Mouse (Mus musculus) forebrain, embryonic 13.5 days (tissue): ENCODE data around the gene Cmbl. TPM values are rescaled to one million over a fixed set of nuclear protein-coding genes. Genes with fewer than 3 reads are reported as not detected.

ENCODE experiments used
- ATAC-seq: fragments of 200-750 bp; cut with Nextera tagmentation; 2 replicates; pipeline ENCODE4 v1.8.0; 2017
- H3K27ac ChIP-seq: fragments of 300-500 bp; sonication (generic); 2 replicates; pipeline ENCODE4 v1.5.1; 2015; ENCODE audit warnings: inconsistent platforms, mild to moderate bottlenecking, moderate library complexity
- H3K27me3 ChIP-seq: fragments of 300-500 bp; sonication (generic); 2 replicates; pipeline ENCODE4 v1.6.1; 2015; ENCODE audit warnings: mild to moderate bottlenecking, inconsistent platforms
- H3K36me3 ChIP-seq: fragments of 300-500 bp; sonication (generic); 2 replicates; pipeline ENCODE4 v1.6.1; 2015; ENCODE audit warnings: mild to moderate bottlenecking, inconsistent platforms; ENCODE audit not compliant: poor library complexity, severe bottlenecking
- H3K4me1 ChIP-seq: fragments of 300-500 bp; sonication (generic); 2 replicates; pipeline ENCODE4 v1.6.1; 2015; ENCODE audit warnings: inconsistent platforms
- H3K4me2 ChIP-seq: fragments of 300-500 bp; sonication (generic); 2 replicates; pipeline ENCODE4 v1.6.1; 2015; ENCODE audit warnings: inconsistent platforms, mild to moderate bottlenecking, moderate library complexity
- H3K4me3 ChIP-seq: fragments of 300-500 bp; sonication (generic); 2 replicates; pipeline ENCODE4 v1.5.1; 2015; ENCODE audit warnings: mild to moderate bottlenecking, inconsistent platforms
- H3K9ac ChIP-seq: fragments of 300-500 bp; sonication (generic); 2 replicates; pipeline ENCODE4 v1.6.1; 2015; ENCODE audit warnings: mild to moderate bottlenecking, inconsistent platforms
- H3K9me3 ChIP-seq: fragments of 300-500 bp; sonication (generic); replicated peaks from 2 replicates; pipeline ENCODE4 v1.6.1; 2016; ENCODE audit warnings: inconsistent platforms
- WGBS: fragments of 180-500 bp; shearing (Covaris S2); methylation state at CpG from one replicate; pipeline ENCODE4 v1.1.7; 2015; 5-methylcytosine and 5-hydroxymethylcytosine counted together
- polyA plus RNA-seq: library from polyadenylated mRNA; unstranded; fragments of >200 nt; fragmentation: Nextera tagmentation; extraction: Ambion mirVana; gene quantifications from 2 replicates; pipeline ENCODE4 v1.2.1, GENCODE M21; 2015

The Cmbl gene
- polyA plus RNA-seq, 1 experiment from 2014 or later: 2.1 TPM

DNA sequence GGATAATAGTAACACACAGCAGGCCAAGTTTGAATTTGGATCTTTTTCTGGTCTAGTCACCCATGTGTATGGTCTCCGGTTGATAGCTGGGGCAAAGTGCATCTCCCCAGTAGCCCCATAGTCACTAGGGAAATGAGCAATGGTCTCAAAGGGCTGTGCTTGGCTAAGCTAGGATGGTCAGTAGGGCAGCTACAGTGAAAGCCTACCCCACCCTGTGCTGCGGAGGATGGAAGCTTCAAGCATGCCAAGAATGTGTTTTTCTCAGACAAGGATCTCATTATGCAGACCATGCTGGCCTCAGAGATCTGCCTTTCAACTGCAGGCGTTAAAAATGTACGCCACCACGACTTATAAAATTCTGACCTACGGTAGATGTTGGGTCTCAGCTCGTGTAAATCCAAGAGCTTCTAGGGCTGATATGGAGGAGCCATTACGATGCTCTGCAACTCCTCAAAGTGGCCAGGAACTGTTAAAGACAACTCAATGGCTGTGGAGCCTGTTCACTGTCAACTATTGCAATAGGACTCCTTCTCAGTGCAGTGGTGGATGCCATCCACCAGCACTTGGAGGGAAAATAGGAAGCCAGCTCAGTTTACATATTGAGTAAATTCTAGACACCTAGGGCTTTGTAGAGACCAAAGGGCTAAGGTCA, 23.9 kb downstream of the Cmbl start:
- H3K27me3 ChIP-seq: no peaks in the 10 kb centered on the region
- H3K4me2 ChIP-seq: no peak overlapping the region
- no peak overlapping the region for H3K27ac ChIP-seq
- H3K9ac ChIP-seq: no peak overlapping the region
- 82% methylated on average over 8 of the region's 8 CpGs for WGBS
- H3K4me1 ChIP-seq: no peaks in the 10 kb centered on the region
- peaks cover 58% of the 10 kb centered on the region for H3K36me3 ChIP-seq
- H3K9me3 ChIP-seq: no peaks in the 10 kb centered on the region
- no peak overlapping the region for H3K4me3 ChIP-seq
- ATAC-seq: no peak; the same call in 1 of the 2 replicates

DNA sequence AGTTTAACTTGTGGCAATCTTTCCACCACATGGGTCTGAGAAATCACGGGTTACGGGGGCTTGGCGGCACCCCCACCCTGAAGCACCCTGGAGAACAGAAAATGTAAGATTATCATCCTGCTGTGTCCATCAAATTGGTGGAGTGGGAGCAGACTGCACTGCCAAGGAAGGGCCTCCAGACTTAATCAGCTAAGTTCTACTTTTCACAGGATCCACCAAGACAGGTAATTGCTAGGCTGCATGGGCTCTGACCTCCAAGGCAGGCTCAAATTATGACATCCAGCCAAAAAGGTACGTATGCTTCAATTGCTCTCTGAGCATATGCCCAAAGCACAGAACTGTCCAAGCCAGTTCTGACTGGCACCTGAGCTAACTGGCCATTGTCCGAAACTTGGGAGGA, 25.0 kb downstream of the Cmbl start:
- ATAC-seq: no peak
- no peaks in the 10 kb centered on the region for H3K4me1 ChIP-seq
- no peaks in the 10 kb centered on the region for H3K27me3 ChIP-seq
- no peak overlapping the region for H3K9ac ChIP-seq
- no peak overlapping the region for H3K4me2 ChIP-seq
- H3K9me3 ChIP-seq: no peaks in the 10 kb centered on the region
- no peak overlapping the region for H3K27ac ChIP-seq
- no peak overlapping the region for H3K4me3 ChIP-seq
- peaks cover 68% of the 10 kb centered on the region for H3K36me3 ChIP-seq
- WGBS: 92% methylated on average over 5 of the region's 5 CpGs

DNA sequence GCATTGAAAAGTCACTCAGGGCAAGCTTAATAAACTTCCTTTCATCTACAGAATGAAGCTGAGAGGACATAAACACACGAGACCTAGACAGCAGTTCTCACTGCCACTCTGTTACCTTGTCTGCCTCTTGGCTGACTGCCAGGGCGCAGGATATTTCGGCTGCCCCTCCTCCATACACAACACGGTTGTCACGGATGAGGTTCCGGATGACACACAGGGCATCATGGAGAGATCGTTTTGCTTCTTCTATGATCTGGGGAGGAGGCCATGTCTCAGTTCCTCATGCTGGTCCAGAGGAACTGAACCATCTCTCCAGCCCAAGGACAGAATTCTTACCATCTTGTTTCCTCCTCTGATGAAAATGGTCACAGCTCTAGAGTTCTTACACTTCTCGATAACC, 27.3 kb downstream of the Cmbl start:
- no peak for ATAC-seq
- WGBS: 86% methylated on average over 8 of the region's 8 CpGs
- H3K36me3 ChIP-seq: peaks cover 92% of the 10 kb centered on the region

DNA sequence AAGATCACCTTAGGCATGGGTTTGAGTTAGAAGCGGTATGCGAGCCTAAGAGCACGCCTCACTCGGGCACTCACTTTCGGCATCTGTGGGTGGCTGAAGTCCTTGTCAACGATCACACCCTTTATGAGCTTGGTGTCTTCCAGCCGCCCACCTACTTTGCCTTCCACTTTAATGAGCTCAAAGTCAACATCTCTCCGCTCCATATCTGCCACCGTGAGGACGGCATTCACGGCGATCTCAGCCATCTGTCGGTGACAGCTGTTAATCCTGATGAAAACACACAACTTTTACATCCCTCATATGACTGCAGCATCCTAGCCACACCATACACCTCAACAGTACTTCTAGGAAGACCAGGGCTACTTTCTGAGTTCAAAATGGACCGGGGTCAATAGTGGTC, 29.1 kb downstream of the Cmbl start:
- 88% methylated on average over 14 of the region's 14 CpGs for WGBS

More for the DNA sequence above, 27.3 kb downstream of the Cmbl start:
- no peaks in the 10 kb centered on the region for H3K27me3 ChIP-seq
- no peak overlapping the region for H3K4me3 ChIP-seq
- no peaks in the 10 kb centered on the region for H3K4me1 ChIP-seq
- no peaks in the 10 kb centered on the region for H3K9me3 ChIP-seq
- no peak overlapping the region for H3K4me2 ChIP-seq
- H3K27ac ChIP-seq: no peak overlapping the region
- no peak overlapping the region for H3K9ac ChIP-seq

DNA sequence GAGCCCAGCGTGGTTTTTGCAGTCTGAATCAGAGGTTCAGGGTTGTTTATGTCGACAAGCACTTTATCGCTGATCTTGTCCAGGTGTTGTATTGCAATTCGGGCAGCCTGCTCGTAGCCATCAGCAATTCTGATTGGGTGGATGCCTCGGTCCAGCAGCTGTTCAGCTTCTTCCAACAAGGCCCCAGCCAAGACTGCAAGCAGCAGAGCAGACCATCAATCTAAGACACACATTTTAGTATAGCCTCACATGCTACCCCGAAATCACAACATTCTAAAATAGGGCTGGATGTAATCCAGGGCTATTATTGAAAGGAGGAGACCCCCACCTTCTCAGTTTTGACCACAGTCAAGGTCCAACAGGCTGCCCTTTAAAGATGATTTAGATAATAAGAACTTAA, 30.5 kb downstream of the Cmbl start:
- WGBS: 96% methylated on average over 7 of the region's 7 CpGs
- H3K4me1 ChIP-seq: peaks cover 24% of the 10 kb centered on the region
- no peak overlapping the region for H3K9ac ChIP-seq
- H3K4me3 ChIP-seq: no peak overlapping the region
- peaks cover 74% of the 10 kb centered on the region for H3K36me3 ChIP-seq
- H3K9me3 ChIP-seq: no peaks in the 10 kb centered on the region
- no peaks in the 10 kb centered on the region for H3K27me3 ChIP-seq
- ATAC-seq: no peak
- no peak overlapping the region for H3K27ac ChIP-seq
- H3K4me2 ChIP-seq: no peak overlapping the region

More for the DNA sequence above, 29.1 kb downstream of the Cmbl start:
- Histone ChIP-seq H3K27ac (no peak overlapping the region), H3K36me3 (peaks cover 87% of the 10 kb centered on the region), H3K4me3 (no peak overlapping the region), H3K4me2 (no peak overlapping the region), H3K4me1 (peaks cover 10% of the 10 kb centered on the region), H3K9ac (no peak overlapping the region), H3K27me3 (no peaks in the 10 kb centered on the region), H3K9me3 (no peaks in the 10 kb centered on the region)
- ATAC-seq: no peak

DNA sequence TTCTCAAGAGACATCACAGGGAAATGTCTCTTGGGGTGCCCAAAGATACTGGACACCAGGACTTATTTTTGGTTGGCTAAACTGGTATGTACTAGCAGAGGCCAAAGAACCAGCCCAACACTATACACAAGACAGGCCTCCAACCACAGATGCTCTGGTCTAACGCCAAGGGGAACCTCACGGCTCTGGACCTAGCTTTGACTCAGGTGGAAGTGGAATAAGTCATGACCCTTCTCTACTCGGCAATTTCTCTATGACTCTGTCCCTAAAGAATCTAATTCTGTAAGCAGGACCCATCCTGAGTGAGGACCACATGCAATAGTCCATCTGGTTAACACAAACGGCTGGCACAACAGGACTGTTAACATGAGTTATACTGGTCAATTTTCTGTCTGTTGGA, 34.6 kb downstream of the Cmbl start:
- Histone ChIP-seq H3K4me2 (peak overlapping the region; percentile 89), H3K27me3 (no peaks in the 10 kb centered on the region), H3K4me3 (peak overlapping the region; percentile 98), H3K36me3 (peaks cover 32% of the 10 kb centered on the region), H3K27ac (no peak overlapping the region), H3K9me3 (no peaks in the 10 kb centered on the region), H3K4me1 (peaks cover 36% of the 10 kb centered on the region), H3K9ac (no peak overlapping the region)
- WGBS: 79% methylated on average over 4 of the region's 4 CpGs
- ATAC-seq: no peak

DNA sequence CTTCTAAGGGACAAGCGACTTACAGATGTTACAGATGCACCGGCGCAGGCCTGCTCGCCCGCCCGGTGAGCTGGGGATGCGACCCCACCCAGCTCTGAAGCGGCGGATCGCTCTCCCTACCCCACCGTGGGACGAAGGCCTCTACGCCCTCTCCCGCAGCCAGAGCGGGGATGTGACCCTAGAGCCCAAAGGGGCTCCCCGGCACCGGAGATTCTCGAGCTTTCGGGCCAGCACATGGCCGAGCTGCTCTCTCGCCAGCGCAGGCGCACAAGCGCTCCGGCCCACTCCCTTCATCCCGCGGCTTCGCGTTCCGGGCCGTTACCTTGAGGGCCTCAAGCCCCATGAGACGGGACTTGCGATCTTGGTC, 36.1 kb downstream of the Cmbl start:
- Histone ChIP-seq H3K36me3 (peaks cover 17% of the 10 kb centered on the region), H3K27me3 (no peaks in the 10 kb centered on the region), H3K27ac (peak overlapping the region; percentile 91), H3K4me1 (peaks cover 36% of the 10 kb centered on the region), H3K4me3 (peak overlapping the region; percentile 98), H3K9me3 (no peaks in the 10 kb centered on the region), H3K9ac (peak overlapping the region; percentile 97), H3K4me2 (peak overlapping the region; percentile 89)
- WGBS: under 1% methylated on average over 32 of the region's 33 CpGs
- ATAC-seq: peak; percentile 82

DNA sequence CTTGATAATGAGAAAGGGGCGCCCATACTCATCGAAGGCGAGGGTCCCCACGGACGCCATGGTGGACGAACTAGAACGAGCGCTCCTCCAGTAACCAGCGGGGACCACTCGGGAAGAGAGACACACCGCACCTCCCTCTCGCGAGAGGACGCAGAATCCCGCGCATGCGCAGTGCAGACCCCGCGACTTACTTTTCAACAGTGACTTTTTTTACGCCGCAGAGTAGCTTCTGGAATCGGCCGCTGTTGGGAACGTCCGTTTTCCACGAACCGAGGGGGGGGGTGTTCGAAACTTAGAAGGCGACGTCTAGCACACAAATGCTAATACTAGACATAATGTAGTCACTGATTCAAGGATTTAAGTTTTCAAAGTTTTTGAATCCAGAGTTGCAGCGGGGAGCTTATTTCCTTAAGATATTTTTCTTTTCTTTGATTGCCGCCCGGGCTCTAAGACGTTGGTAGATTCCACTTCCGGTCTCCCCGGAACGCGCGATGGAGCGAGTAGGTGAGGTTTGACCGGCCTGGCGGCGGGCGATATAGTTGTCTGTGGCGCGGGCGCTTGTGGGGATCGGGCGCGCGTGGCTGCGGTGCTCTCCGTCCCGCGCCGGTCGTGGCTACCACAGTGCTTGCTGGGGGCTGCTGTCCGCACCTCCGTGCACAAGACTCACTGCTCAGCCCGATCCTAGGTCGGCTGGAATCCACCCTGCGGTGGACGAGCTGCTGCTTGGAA, 36.6 kb downstream of the Cmbl start, which contains the start of the genes Cct5 and Fam173b:
TSS of gene Cct5 (minus strand) at position 159 of the 729 bp plus-strand sequence.
TSS of gene Fam173b (plus strand) at position 207 of the 729 bp plus-strand sequence.
- H3K4me3 ChIP-seq: peak within 1 kb of the TSS; percentile 98
- H3K9ac ChIP-seq: peak within 1 kb of the TSS; percentile 97
- H3K36me3 ChIP-seq: peaks cover 12% of the 10 kb centered on the region
- no peaks in the 10 kb centered on the region for H3K27me3 ChIP-seq
- peak within 1 kb of the TSS; percentile 89 for H3K4me2 ChIP-seq
- no peaks in the 10 kb centered on the region for H3K9me3 ChIP-seq
- H3K4me1 ChIP-seq: peaks cover 36% of the 10 kb centered on the region
- peak within 1 kb of the TSS; percentile 91 for H3K27ac ChIP-seq
- WGBS: under 1% methylated on average over 63 of the region's 63 CpGs
- peak; percentile 94 for ATAC-seq

DNA sequence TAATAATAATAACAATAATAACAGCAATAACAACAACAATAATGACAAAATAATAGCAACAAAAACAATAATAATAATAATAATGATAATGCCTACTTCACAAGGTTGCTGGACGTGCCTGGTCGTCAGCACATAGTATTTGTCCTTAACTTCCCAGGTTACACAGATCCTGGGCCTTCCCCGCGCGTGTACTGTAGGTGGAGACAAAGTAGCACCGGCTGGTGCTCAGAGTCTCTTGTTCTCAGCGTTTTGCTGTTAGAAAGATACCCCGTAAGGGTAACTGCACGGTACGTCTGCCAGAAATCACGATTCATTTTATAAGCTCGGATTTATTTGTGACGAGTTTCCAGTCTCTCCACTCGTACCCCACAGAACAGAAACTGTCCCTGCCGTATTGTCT, 37.2 kb downstream of the Cmbl start:
- H3K9me3 ChIP-seq: no peaks in the 10 kb centered on the region
- H3K9ac ChIP-seq: peak overlapping the region; percentile 97
- H3K4me1 ChIP-seq: peaks cover 36% of the 10 kb centered on the region
- 6% methylated on average over 15 of the region's 15 CpGs for WGBS
- peak overlapping the region; percentile 98 for H3K4me3 ChIP-seq
- H3K36me3 ChIP-seq: peaks cover 6% of the 10 kb centered on the region
- peak; percentile 74 for ATAC-seq
- no peaks in the 10 kb centered on the region for H3K27me3 ChIP-seq
- H3K27ac ChIP-seq: peak overlapping the region; percentile 91
- H3K4me2 ChIP-seq: peak overlapping the region; percentile 68

DNA sequence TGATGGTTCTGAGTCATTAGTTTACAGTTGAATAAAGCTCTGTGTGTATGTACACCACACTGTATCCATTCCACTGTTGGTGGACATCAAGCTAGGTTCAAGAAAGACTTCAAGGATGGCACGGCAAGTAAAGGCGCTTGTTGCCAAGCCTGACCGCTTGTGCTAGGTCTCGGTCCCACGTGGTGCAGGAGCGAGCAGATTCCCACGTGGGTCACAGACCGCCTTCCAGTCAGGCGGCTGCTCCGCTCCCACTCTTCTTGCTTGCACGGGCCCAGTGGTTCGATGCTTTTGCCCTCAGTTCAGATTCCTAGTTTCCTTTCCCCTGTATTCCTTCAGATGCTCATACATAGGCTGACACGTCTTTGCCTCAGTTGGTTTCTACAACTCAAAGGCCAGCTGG, 37.9 kb downstream of the Cmbl start:
- no peak overlapping the region for H3K27ac ChIP-seq
- H3K27me3 ChIP-seq: no peaks in the 10 kb centered on the region
- H3K4me1 ChIP-seq: peaks cover 36% of the 10 kb centered on the region
- peak overlapping the region; percentile 97 for H3K9ac ChIP-seq
- H3K4me3 ChIP-seq: peak overlapping the region; percentile 98
- ATAC-seq: no peak
- no peaks in the 10 kb centered on the region for H3K36me3 ChIP-seq
- H3K4me2 ChIP-seq: peak overlapping the region; percentile 68
- no peaks in the 10 kb centered on the region for H3K9me3 ChIP-seq
- 88% methylated on average over 13 of the region's 13 CpGs for WGBS

DNA sequence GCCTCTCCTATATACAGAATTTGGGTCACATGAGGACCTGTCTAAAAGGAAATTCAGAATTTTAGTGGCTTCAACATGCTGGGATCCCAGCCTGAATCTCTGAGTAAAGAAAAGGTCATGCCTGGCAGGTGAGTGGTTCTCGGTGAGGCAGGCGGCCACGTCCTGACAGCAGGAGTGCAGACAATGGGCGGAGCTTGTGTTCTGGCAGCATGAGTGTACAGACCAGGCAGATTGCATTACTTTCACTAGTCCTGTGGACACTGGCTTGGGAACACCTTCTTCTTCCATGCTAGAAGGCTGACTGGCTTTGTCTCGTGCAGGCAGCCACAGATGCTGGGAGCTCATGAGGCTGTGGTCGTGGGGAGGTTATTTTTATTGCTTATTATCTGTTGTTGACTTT, 41.6 kb downstream of the Cmbl start:
- no peak overlapping the region for H3K4me3 ChIP-seq
- H3K36me3 ChIP-seq: peaks cover 7% of the 10 kb centered on the region; the same call in 1 of the 2 replicates
- WGBS: 76% methylated on average over 6 of the region's 6 CpGs
- peaks cover 9% of the 10 kb centered on the region for H3K4me1 ChIP-seq
- no peak overlapping the region for H3K4me2 ChIP-seq
- ATAC-seq: no peak
- H3K9me3 ChIP-seq: no peaks in the 10 kb centered on the region
- H3K27ac ChIP-seq: no peak overlapping the region
- H3K9ac ChIP-seq: no peak overlapping the region
- H3K27me3 ChIP-seq: no peaks in the 10 kb centered on the region

DNA sequence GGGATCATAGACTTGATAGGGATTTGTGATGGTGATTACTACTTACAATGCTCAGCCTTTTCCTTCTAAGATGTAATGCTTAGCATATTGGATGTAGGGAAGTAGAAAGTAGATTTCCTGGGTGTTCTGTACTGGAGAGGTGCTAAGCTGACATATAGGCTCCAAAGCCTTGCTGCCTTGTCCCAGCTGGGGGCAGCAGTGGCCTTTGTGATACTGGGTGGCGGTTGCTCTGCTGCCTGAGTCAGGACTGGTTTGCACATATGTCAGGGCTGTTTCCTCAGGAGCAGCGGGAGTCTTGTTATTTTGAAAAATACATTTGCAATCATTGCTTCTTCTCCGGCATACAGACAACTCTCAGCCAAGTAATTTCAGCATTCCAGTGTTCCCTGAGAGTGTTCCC, 45.8 kb downstream of the Cmbl start:
- WGBS: 66% methylated on average over 3 of the region's 3 CpGs

More for the DNA sequence above, 45.8 kb downstream of the Cmbl start:
- peak; percentile 87 for ATAC-seq
- Histone ChIP-seq H3K4me3 (no peak overlapping the region), H3K4me2 (no peak overlapping the region), H3K36me3 (peaks cover 9% of the 10 kb centered on the region; the same call in 1 of the 2 replicates), H3K9ac (no peak overlapping the region), H3K27me3 (no peaks in the 10 kb centered on the region), H3K9me3 (no peaks in the 10 kb centered on the region), H3K4me1 (no peaks in the 10 kb centered on the region), H3K27ac (no peak overlapping the region)
